Mouse (Mus musculus): ENCODE data around the gene Jmjd8. TPM values are rescaled to one million over a fixed set of nuclear protein-coding genes. Genes with fewer than 3 reads are reported as not detected.

Jmjd8 gene
- polyA plus RNA-seq, 1 experiment from 2014 or later, result 22.7 TPM

- Histone ChIP-seq H3K27me3 (replicated peaks; ENCODE audit: control insufficient read depth, insufficient read depth, low read length) (no peaks in the 10 kb centered on the region), H3K4me3 (ENCODE audit: low read depth, low read length) (no peak overlapping the region), H3K9ac (ENCODE audit: low read depth, low read length) (no peak overlapping the region), H3K4me2 (replicated peaks; ENCODE audit: low read depth) (no peak overlapping the region), H3K27ac (ENCODE audit: low read depth, low read length) (no peak overlapping the region), H3K9me3 (ENCODE audit: control insufficient read depth) (no peaks in the 10 kb centered on the region), H3K36me3 (ENCODE audit: control insufficient read depth, insufficient read depth) (peaks cover 21% of the 10 kb centered on the region), H3K4me1 (replicated peaks; ENCODE audit: control insufficient read depth, insufficient read depth, low read length) (peaks cover 6% of the 10 kb centered on the region; the same call in 1 of the 2 replicates)
- TF ChIP-seq CTCF (IDR thresholded peaks at IDR 0.05; ENCODE audit: low read depth), result no peak
- no peak for ATAC-seq
- 93% methylated on average over 32 of the region's 32 CpGs for WGBS
Observed at GRCm38 (mm10) chr17:25877741-25878610, 49.3 kb downstream of the Jmjd8 start.

DNA sequence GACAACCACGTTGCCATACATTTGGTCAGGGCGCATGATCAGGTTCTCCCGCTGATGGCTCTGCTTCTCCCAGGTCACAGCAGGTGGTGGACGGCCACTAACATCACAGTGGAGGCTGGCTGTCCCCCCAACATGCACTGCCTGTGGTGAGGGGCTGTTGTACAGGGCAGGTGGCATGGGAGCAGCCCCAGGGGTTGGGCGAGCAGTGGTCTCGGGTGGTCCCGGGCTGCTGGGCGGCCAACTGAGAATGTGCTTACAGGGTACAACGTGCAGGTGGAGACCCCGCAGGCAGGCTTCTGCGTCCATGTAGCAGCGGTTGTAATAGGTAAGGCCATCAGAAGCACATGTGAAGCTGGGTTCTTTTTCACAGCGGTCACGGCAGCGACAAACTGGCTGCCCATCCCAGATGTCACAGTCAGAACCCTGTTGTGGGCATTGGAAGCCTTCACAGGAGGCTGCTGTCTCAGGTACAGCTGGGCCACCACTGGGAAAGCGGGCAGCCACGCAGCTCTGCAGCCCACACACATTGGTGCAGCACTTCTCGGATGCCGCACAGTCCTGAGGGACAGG is 50.0 kb downstream of the Jmjd8 start:
- no peak for TF ChIP-seq CTCF (IDR thresholded peaks at IDR 0.05; ENCODE audit: low read depth)
- 93% methylated on average over 19 of the region's 19 CpGs for WGBS

GRCm38 (mm10) chr17:25879261-25879660 is 50.6 kb downstream of the Jmjd8 start:
- Histone ChIP-seq H3K9ac (ENCODE audit: low read depth, low read length) (no peak overlapping the region), H3K36me3 (ENCODE audit: control insufficient read depth, insufficient read depth) (peaks cover 32% of the 10 kb centered on the region), H3K27me3 (replicated peaks; ENCODE audit: control insufficient read depth, insufficient read depth, low read length) (no peaks in the 10 kb centered on the region), H3K27ac (ENCODE audit: low read depth, low read length) (no peak overlapping the region), H3K4me3 (ENCODE audit: low read depth, low read length) (no peak overlapping the region), H3K4me1 (replicated peaks; ENCODE audit: control insufficient read depth, insufficient read depth, low read length) (peaks cover 6% of the 10 kb centered on the region; the same call in 1 of the 2 replicates), H3K9me3 (ENCODE audit: control insufficient read depth) (no peaks in the 10 kb centered on the region), H3K4me2 (replicated peaks; ENCODE audit: low read depth) (no peak overlapping the region)
- 58% methylated on average over 4 of the region's 4 CpGs for WGBS
- TF ChIP-seq CTCF (IDR thresholded peaks at IDR 0.05; ENCODE audit: low read depth), result peak; percentile 74
- 0 out of 2 replicates have a peak, but pooled peaks have one; percentile 1 for ATAC-seq

More for the DNA sequence above, 50.0 kb downstream of the Jmjd8 start:
- Histone ChIP-seq H3K9me3 (ENCODE audit: control insufficient read depth) (no peaks in the 10 kb centered on the region), H3K4me3 (ENCODE audit: low read depth, low read length) (no peak overlapping the region), H3K27ac (ENCODE audit: low read depth, low read length) (no peak overlapping the region), H3K4me2 (replicated peaks; ENCODE audit: low read depth) (no peak overlapping the region), H3K36me3 (ENCODE audit: control insufficient read depth, insufficient read depth) (peaks cover 28% of the 10 kb centered on the region), H3K4me1 (replicated peaks; ENCODE audit: control insufficient read depth, insufficient read depth, low read length) (peaks cover 6% of the 10 kb centered on the region; the same call in 1 of the 2 replicates), H3K27me3 (replicated peaks; ENCODE audit: control insufficient read depth, insufficient read depth, low read length) (no peaks in the 10 kb centered on the region), H3K9ac (ENCODE audit: low read depth, low read length) (no peak overlapping the region)
- ATAC-seq, result no peak

DNA sequence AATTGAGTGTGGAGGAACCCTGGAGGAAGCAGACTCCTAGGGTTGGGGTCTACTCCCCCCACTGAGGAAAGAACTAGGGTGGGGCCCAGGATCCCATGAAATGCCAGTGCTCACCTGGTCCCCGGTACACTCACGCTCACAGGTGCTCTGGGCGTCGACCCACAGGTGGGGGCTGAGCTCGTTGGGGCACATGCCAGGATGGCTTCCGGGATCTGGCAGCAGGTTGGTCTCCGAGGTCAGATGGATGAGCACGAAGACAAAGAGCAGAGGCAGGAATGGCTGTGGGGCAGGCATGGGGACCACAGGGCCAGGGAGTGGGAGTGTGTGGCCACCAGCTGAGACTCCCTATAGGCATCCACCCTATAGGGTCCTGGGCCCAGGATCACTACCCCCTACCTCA is 51.1 kb downstream of the Jmjd8 start:
- Histone ChIP-seq H3K4me1 (replicated peaks; ENCODE audit: control insufficient read depth, insufficient read depth, low read length) (peaks cover 6% of the 10 kb centered on the region; the same call in 1 of the 2 replicates), H3K4me3 (ENCODE audit: low read depth, low read length) (no peak overlapping the region)
- no peak for ATAC-seq

DNA sequence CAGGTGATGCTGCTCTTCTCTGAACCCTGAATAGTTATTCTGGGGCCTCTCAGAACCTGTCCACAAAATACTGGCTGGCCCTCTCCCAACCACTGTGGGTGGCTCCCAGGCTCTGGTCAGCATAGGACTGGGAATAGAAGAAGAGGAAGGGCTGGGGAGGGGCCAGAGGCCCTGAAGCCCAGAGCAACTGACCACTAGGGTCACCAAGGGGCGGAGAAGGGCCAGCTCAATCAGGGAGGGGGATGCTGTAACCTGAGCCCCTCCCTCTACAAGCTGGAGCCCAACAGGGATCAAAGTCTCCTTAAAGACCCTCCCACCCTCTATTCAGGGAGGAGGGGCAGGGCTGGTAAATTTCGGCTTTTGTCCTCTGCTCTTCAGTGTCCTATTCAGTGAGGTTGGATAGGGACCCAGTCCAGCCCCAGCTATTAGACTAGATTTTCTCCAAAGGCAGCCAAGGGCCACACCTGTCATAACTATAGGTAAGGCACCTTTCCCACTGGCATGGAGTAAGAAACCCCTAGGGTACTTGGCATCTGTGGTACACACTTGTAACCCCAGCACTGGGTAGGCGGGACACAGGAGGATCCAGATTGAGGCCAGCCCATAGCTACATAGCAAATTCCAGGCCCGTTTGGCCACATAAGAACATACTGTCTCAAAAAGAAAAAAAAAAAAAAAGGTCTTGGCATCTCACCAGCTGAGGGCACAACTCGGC is 51.7 kb downstream of the Jmjd8 start, which contains the start of gene Wfikkn1:
Gene Wfikkn1 (minus strand): TSS at position 663 of the 715 bp plus-strand sequence.
- Histone ChIP-seq H3K9ac (ENCODE audit: low read depth, low read length) (no peak within 1 kb of the TSS), H3K4me2 (replicated peaks; ENCODE audit: low read depth) (no peak within 1 kb of the TSS), H3K4me3 (ENCODE audit: low read depth, low read length) (no peak within 1 kb of the TSS), H3K4me1 (replicated peaks; ENCODE audit: control insufficient read depth, insufficient read depth, low read length) (peaks cover 6% of the 10 kb centered on the region; the same call in 1 of the 2 replicates), H3K27me3 (replicated peaks; ENCODE audit: control insufficient read depth, insufficient read depth, low read length) (no peaks in the 10 kb centered on the region), H3K27ac (ENCODE audit: low read depth, low read length) (no peak within 1 kb of the TSS), H3K36me3 (ENCODE audit: control insufficient read depth, insufficient read depth) (peaks cover 39% of the 10 kb centered on the region), H3K9me3 (ENCODE audit: control insufficient read depth) (no peaks in the 10 kb centered on the region)
- TF ChIP-seq CTCF (IDR thresholded peaks at IDR 0.05; ENCODE audit: low read depth), result no peak
- WGBS, result 50% methylated on average over 5 of the region's 5 CpGs
- no peak for ATAC-seq

More for the DNA sequence above, 51.1 kb downstream of the Jmjd8 start:
- peaks cover 36% of the 10 kb centered on the region for H3K36me3 ChIP-seq (ENCODE audit: control insufficient read depth, insufficient read depth)
- H3K4me2 ChIP-seq (replicated peaks; ENCODE audit: low read depth), result no peak overlapping the region
- no peak for TF ChIP-seq CTCF (IDR thresholded peaks at IDR 0.05; ENCODE audit: low read depth)
- no peaks in the 10 kb centered on the region for H3K27me3 ChIP-seq (replicated peaks; ENCODE audit: control insufficient read depth, insufficient read depth, low read length)
- WGBS, result 66% methylated on average over 8 of the region's 8 CpGs
- no peak overlapping the region for H3K27ac ChIP-seq (ENCODE audit: low read depth, low read length)
- H3K9me3 ChIP-seq (ENCODE audit: control insufficient read depth), result no peaks in the 10 kb centered on the region
- H3K9ac ChIP-seq (ENCODE audit: low read depth, low read length), result no peak overlapping the region
